Mouse (Mus musculus) lung, embryonic 14.5 days (tissue): ENCODE measurements around the gene Rab11a. TPM values are rescaled to one million over a fixed set of nuclear protein-coding genes. Genes with fewer than 3 reads are reported as not detected.
A peak's percentile ranks its signal among the peaks of the same experiment; 100 is the strongest.

Experiments
- ATAC-seq: fragments of 200-750 bp; cut with Nextera tagmentation; 2 replicates; pipeline ENCODE4 v1.8.0; 2017; ENCODE audit warnings: mild to moderate bottlenecking, moderate TSS enrichment, moderate library complexity; ENCODE audit not compliant: insufficient read depth
- DNase-seq: peaks from one replicate; pipeline ENCODE4 v3.0.0-alpha.2; 2015
- H3K27ac ChIP-seq: fragments of 300-500 bp; sonication (generic); 2 replicates; pipeline ENCODE4 v1.5.1; 2014; ENCODE audit warnings: low read depth, mild to moderate bottlenecking, moderate library complexity
- H3K27me3 ChIP-seq: fragments of 300-500 bp; sonication (generic); 2 replicates; pipeline ENCODE4 v1.6.1; 2014; ENCODE audit warnings: low read length, control low read depth; ENCODE audit not compliant: insufficient read depth
- H3K36me3 ChIP-seq: fragments of 300-500 bp; sonication (generic); 2 replicates; pipeline ENCODE4 v1.6.1; 2014; ENCODE audit warnings: control low read depth; ENCODE audit not compliant: insufficient read depth
- H3K4me1 ChIP-seq: fragments of 300-500 bp; sonication (generic); 2 replicates; pipeline ENCODE4 v1.6.1; 2014; ENCODE audit warnings: antibody characterized with exemption, control low read depth; ENCODE audit not compliant: insufficient read depth
- H3K4me2 ChIP-seq: fragments of 300-500 bp; sonication (generic); 2 replicates; pipeline ENCODE4 v1.6.1; 2014; ENCODE audit warnings: mild to moderate bottlenecking
- H3K4me3 ChIP-seq: fragments of 300-500 bp; sonication (generic); 2 replicates; pipeline ENCODE4 v1.5.1; 2014; ENCODE audit warnings: low read depth, low read length
- H3K9ac ChIP-seq: fragments of 300-500 bp; sonication (generic); 2 replicates; pipeline ENCODE4 v1.6.1; 2014
- H3K9me3 ChIP-seq: fragments of 300-500 bp; sonication (generic); 2 replicates; pipeline ENCODE4 v1.6.1; 2016; ENCODE audit warnings: low read depth, low read length, control low read depth
- CTCF ChIP-seq: IDR thresholded peaks from 2 replicates; pipeline ENCODE4 v1.5.1; 2016; ENCODE audit warnings: antibody characterized with exemption, low read depth
- WGBS: fragments of 180-500 bp; shearing (Covaris S2); extraction: QIAGEN DNeasy Blood & Tissue Kit; methylation state at CpG from one replicate; pipeline ENCODE4 v1.1.7; 2014; 5-methylcytosine and 5-hydroxymethylcytosine counted together
- polyA plus RNA-seq: library from polyadenylated mRNA; unstranded; fragments of >200 nt; fragmentation: Nextera tagmentation; extraction: Ambion mirVana; gene quantifications from 2 replicates; pipeline ENCODE4 v1.2.1, GENCODE M21; 2014

The Rab11a gene
- polyA plus RNA-seq, 1 experiment from 2014 or later = 327 TPM

- Histone ChIP-seq H3K9me3 (no peaks in the 10 kb centered on the region), H3K4me3 (no peak overlapping the region), H3K4me1 (no peaks in the 10 kb centered on the region), H3K36me3 (no peaks in the 10 kb centered on the region), H3K27ac (no peak overlapping the region), H3K4me2 (no peak overlapping the region), H3K9ac (no peak overlapping the region), H3K27me3 (no peaks in the 10 kb centered on the region)
- ATAC-seq (no peak), DNase-seq (peak; percentile 74)
- TF ChIP-seq CTCF = peak; percentile 63
- 35% methylated on average over 9 of the region's 9 CpGs for WGBS
Measured at GRCm38 (mm10) chr9:64769066-64769695, 31.6 kb upstream of the Rab11a start.

DNA sequence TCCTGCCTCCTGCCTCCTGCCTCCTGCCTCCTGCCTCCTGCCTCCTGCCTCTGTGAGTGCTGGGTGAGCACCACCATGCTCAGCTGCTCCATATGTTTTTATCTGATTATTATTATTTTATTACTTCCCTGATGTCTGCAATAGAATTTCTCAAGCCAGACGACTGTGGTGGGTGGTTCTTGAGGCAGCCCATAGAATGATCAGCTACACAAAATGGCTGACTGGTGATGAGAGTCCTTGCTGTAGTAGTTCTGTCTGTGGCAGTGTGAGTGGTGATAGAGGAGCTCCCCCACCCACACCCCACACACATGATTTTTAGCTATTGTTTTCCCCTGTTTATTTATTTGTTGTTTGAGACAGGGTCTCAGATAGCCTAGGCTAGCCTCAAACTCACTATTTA is 30.2 kb upstream of the Rab11a start:
- 50% methylated on average over 1 of the region's 1 CpGs for WGBS

GRCm38 (mm10) chr9:64766136-64766535 is 28.6 kb upstream of the Rab11a start:
- ATAC-seq (no peak), DNase-seq (no peak)
- no peak overlapping the region for H3K4me2 ChIP-seq
- WGBS = 81% methylated on average over 3 of the region's 3 CpGs
- H3K27me3 ChIP-seq = no peaks in the 10 kb centered on the region
- H3K9me3 ChIP-seq = no peaks in the 10 kb centered on the region
- H3K4me3 ChIP-seq = no peak overlapping the region
- no peak overlapping the region for H3K9ac ChIP-seq
- H3K36me3 ChIP-seq = no peaks in the 10 kb centered on the region
- no peak for TF ChIP-seq CTCF
- no peak overlapping the region for H3K27ac ChIP-seq
- H3K4me1 ChIP-seq = no peaks in the 10 kb centered on the region

More for the DNA sequence above, 30.2 kb upstream of the Rab11a start:
- no peak for TF ChIP-seq CTCF
- Histone ChIP-seq H3K27me3 (no peaks in the 10 kb centered on the region), H3K4me2 (no peak overlapping the region), H3K36me3 (no peaks in the 10 kb centered on the region), H3K4me3 (no peak overlapping the region), H3K4me1 (no peaks in the 10 kb centered on the region), H3K9ac (no peak overlapping the region), H3K27ac (no peak overlapping the region), H3K9me3 (no peaks in the 10 kb centered on the region)
- DNase-seq (no peak), ATAC-seq (no peak)

DNA sequence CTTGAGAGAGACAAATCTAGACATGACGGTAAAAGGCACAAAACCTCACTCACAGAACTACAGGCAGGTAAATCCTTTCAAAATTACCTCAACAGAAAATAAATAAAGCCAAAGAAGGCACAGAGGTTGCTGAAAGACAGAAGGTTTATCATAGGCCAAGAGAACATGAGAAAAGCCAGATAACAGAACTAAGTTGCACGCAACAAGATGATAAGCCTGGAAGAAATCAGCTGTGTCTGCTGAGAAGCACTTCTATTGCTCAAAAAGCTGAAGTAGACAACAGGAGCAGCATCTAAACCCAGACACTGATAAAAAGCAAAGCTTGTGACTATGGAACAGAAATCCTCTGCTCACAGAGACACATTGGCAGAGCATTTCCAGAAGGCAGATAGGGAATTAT is 27.3 kb upstream of the Rab11a start:
- Histone ChIP-seq H3K4me3 (no peak overlapping the region), H3K27me3 (no peaks in the 10 kb centered on the region), H3K27ac (no peak overlapping the region), H3K4me1 (no peaks in the 10 kb centered on the region), H3K4me2 (no peak overlapping the region), H3K9me3 (no peaks in the 10 kb centered on the region), H3K36me3 (no peaks in the 10 kb centered on the region), H3K9ac (no peak overlapping the region)
- TF ChIP-seq CTCF = no peak
- ATAC-seq = no peak
- 55% methylated on average over 2 of the region's 2 CpGs for WGBS
- no peak for DNase-seq

DNA sequence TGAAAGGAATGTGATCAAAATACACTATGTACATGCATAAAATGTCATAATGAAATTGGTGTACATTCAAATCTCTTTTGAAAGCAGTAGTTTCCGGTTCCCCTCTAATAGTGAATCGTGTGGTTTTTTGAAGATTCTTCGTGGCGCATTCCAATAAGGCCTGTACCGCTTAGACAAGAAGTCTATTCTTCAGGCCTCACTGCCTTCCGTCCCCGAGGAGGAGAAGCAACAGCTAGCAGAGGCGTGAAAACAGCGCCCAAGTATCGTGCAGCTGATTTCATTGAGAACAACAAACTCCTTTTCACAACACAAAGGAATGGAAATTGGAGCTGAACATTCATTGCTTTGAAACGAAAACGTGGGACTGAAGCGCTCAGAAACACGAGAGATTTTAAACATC is 20.5 kb upstream of the Rab11a start:
- Histone ChIP-seq H3K4me2 (no peak overlapping the region), H3K9me3 (no peaks in the 10 kb centered on the region), H3K4me3 (no peak overlapping the region), H3K27ac (no peak overlapping the region), H3K4me1 (no peaks in the 10 kb centered on the region), H3K36me3 (no peaks in the 10 kb centered on the region), H3K9ac (no peak overlapping the region), H3K27me3 (no peaks in the 10 kb centered on the region)
- 81% methylated on average over 14 of the region's 14 CpGs for WGBS
- no peak for TF ChIP-seq CTCF
- DNase-seq = no peak
- ATAC-seq = no peak

DNA sequence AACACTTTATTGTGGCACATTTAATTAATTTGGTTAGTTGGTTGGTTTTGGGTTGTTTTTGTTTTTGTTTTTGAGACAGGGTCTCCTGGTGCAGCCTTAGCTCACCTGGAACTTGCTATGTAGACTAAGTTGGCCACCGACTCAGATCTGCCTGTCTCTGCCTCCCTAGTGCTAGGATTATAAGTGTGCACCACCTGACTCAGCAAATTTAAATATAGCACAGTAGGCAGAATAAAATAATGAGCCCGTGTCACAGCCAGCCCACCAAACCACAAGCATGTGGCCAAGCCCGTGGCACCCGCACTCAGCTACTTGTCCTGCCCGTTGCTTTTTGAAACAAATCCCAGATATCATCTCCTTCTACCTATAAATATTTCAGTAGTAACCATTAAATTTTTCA is 15.0 kb upstream of the Rab11a start:
- TF ChIP-seq CTCF = no peak
- Histone ChIP-seq H3K27me3 (no peaks in the 10 kb centered on the region), H3K4me2 (no peak overlapping the region), H3K9ac (no peak overlapping the region), H3K4me1 (no peaks in the 10 kb centered on the region), H3K36me3 (no peaks in the 10 kb centered on the region), H3K27ac (no peak overlapping the region), H3K9me3 (no peaks in the 10 kb centered on the region), H3K4me3 (no peak overlapping the region)
- WGBS = 90% methylated on average over 5 of the region's 5 CpGs
- no peak for ATAC-seq
- no peak for DNase-seq

DNA sequence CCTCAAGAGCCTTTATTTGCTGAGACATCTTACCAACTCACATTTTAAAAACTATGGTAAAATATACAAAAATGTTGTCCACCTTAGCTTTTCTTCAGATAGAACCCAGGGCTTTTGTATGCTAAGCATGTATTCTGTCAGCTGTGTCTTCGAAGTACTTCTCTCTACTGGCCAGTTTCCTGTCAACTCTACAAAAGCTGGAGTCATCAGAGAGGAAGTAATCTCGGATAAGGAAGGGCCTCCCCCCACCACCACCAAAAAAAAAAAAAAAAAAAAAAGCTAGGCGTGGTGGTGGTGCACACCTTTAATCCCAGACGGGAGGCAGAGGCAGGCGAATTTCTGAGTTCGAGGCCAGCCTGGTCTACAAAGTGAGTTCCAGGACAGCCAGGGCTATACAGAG is 11.8 kb upstream of the Rab11a start:
- ATAC-seq = no peak

More for the DNA sequence above, 11.8 kb upstream of the Rab11a start:
- Histone ChIP-seq H3K9me3 (no peaks in the 10 kb centered on the region), H3K27me3 (no peaks in the 10 kb centered on the region), H3K4me3 (no peak overlapping the region), H3K27ac (no peak overlapping the region), H3K4me1 (no peaks in the 10 kb centered on the region), H3K36me3 (no peaks in the 10 kb centered on the region), H3K4me2 (no peak overlapping the region), H3K9ac (no peak overlapping the region)
- 82% methylated on average over 6 of the region's 6 CpGs for WGBS
- no peak for DNase-seq
- TF ChIP-seq CTCF = no peak
